Mouse (Mus musculus) hindbrain, embryonic 14.5 days (tissue): ENCODE measurements around the gene Ccdc85b. TPM values are rescaled to one million over a fixed set of nuclear protein-coding genes. Genes with fewer than 3 reads are reported as not detected.

ENCODE experiments used
- ATAC-seq: fragments of 200-750 bp; cut with Nextera tagmentation; 2 replicates; pipeline ENCODE4 v1.8.0; 2017; ENCODE audit warnings: moderate number of reproducible peaks, mild to moderate bottlenecking, moderate TSS enrichment, moderate library complexity; ENCODE audit not compliant: low FRiP score
- DNase-seq: peaks from one replicate; pipeline ENCODE4 v3.0.0-alpha.2; 2015; ENCODE audit warnings: low spot score
- H3K27ac ChIP-seq: fragments of 300-500 bp; sonication (generic); 2 replicates; pipeline ENCODE4 v1.5.1; 2014; ENCODE audit warnings: mild to moderate bottlenecking, moderate library complexity
- H3K27me3 ChIP-seq: fragments of 300-500 bp; sonication (generic); 2 replicates; pipeline ENCODE4 v1.6.1; 2014; ENCODE audit warnings: mild to moderate bottlenecking, low read length, mixed read lengths; ENCODE audit not compliant: control insufficient read depth, insufficient read depth
- H3K36me3 ChIP-seq: fragments of 300-500 bp; sonication (generic); replicated peaks from 2 replicates; pipeline ENCODE4 v1.6.1; 2014; ENCODE audit not compliant: control insufficient read depth, insufficient read depth
- H3K4me1 ChIP-seq: fragments of 300-500 bp; sonication (generic); replicated peaks from 2 replicates; pipeline ENCODE4 v1.6.1; 2014; ENCODE audit warnings: antibody characterized with exemption, low read length, mixed read lengths; ENCODE audit not compliant: control insufficient read depth, insufficient read depth
- H3K4me2 ChIP-seq: fragments of 300-500 bp; sonication (generic); replicated peaks from 2 replicates; pipeline ENCODE4 v1.6.1; 2014; ENCODE audit warnings: mild to moderate bottlenecking, moderate library complexity
- H3K4me3 ChIP-seq: fragments of 300-500 bp; sonication (generic); replicated peaks from 2 replicates; pipeline ENCODE4 v1.5.1; 2014; ENCODE audit warnings: mild to moderate bottlenecking, low read length
- H3K9ac ChIP-seq: fragments of 300-500 bp; sonication (generic); 2 replicates; pipeline ENCODE4 v1.6.1; 2014
- H3K9me3 ChIP-seq: fragments of 300-500 bp; sonication (generic); 2 replicates; pipeline ENCODE4 v1.6.1; 2016; ENCODE audit warnings: low read length; ENCODE audit not compliant: control insufficient read depth
- WGBS: fragments of 180-500 bp; shearing (Covaris S2); extraction: QIAGEN DNeasy Blood & Tissue Kit; methylation state at CpG from one replicate; pipeline ENCODE4 v1.1.7; 2014; 5-methylcytosine and 5-hydroxymethylcytosine counted together
- polyA plus RNA-seq: library from polyadenylated mRNA; unstranded; fragments of >200 nt; fragmentation: Nextera tagmentation; extraction: Ambion mirVana; gene quantifications from 2 replicates; pipeline ENCODE4 v1.2.1, GENCODE M21; 2014

Gene Ccdc85b
- polyA plus RNA-seq, 1 experiment from 2014 or later: 10.4 TPM

- Histone ChIP-seq H3K27ac (peak overlapping the region; percentile 34), H3K4me2 (peak overlapping the region; percentile 99), H3K36me3 (0 out of 2 replicates have a peak, but pooled peaks cover 16% of the 10 kb centered on the region), H3K9ac (peak overlapping the region; percentile 69), H3K4me1 (peaks cover 24% of the 10 kb centered on the region), H3K9me3 (no peaks in the 10 kb centered on the region), H3K27me3 (no peaks in the 10 kb centered on the region), H3K4me3 (peak overlapping the region; percentile 57)
- WGBS: under 1% methylated on average over 61 of the region's 68 CpGs
- peak; percentile 66 for ATAC-seq
- DNase-seq: peak; percentile 40
These were observed 16.8 kb upstream of the Ccdc85b start for GRCm38 (mm10) chr19:5474281-5475068.

DNA sequence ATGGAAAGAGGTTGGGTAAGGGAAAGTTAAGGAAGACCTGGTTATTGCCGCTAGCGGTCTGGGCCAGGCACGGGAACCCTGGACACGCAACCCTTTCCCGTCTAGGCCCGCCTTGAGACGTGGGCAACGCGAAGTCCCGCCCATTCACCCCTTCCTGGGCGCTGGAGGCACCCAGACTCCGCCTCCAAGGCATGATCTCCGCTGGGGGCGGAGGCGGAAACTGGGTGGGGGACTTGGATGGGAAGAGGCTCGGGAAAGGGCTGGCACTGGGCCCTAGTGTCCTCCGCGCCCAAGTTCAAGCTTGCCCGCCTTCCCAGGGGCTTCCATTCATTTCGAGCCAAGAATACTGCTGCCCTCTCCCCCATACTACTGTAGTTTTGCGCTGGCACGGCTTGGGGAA is 16.0 kb upstream of the Ccdc85b start, which contains the start of gene Efemp2:
Gene Efemp2 (plus strand): TSS at position 235 of the 400 bp plus-strand sequence.
- Histone ChIP-seq H3K9me3 (no peaks in the 10 kb centered on the region), H3K4me2 (peak within 1 kb of the TSS; percentile 99), H3K36me3 (0 out of 2 replicates have a peak, but pooled peaks cover 11% of the 10 kb centered on the region), H3K27me3 (no peaks in the 10 kb centered on the region), H3K9ac (peak within 1 kb of the TSS; percentile 69), H3K4me1 (peaks cover 24% of the 10 kb centered on the region), H3K4me3 (peak within 1 kb of the TSS; percentile 57), H3K27ac (peak within 1 kb of the TSS; percentile 34)
- DNase-seq (peak; percentile 69), ATAC-seq (peak; percentile 56)
- under 1% methylated on average over 22 of the region's 22 CpGs for WGBS

- Histone ChIP-seq H3K4me2 (no peak overlapping the region), H3K27ac (no peak overlapping the region), H3K4me1 (peaks cover 24% of the 10 kb centered on the region), H3K36me3 (peaks cover 9% of the 10 kb centered on the region), H3K9me3 (no peaks in the 10 kb centered on the region), H3K27me3 (no peaks in the 10 kb centered on the region), H3K9ac (no peak overlapping the region), H3K4me3 (no peak overlapping the region)
- DNase-seq: no peak
- no peak for ATAC-seq
- WGBS: 86% methylated on average over 3 of the region's 3 CpGs
These were observed 15.2 kb upstream of the Ccdc85b start for GRCm38 (mm10) chr19:5472857-5473256.

DNA sequence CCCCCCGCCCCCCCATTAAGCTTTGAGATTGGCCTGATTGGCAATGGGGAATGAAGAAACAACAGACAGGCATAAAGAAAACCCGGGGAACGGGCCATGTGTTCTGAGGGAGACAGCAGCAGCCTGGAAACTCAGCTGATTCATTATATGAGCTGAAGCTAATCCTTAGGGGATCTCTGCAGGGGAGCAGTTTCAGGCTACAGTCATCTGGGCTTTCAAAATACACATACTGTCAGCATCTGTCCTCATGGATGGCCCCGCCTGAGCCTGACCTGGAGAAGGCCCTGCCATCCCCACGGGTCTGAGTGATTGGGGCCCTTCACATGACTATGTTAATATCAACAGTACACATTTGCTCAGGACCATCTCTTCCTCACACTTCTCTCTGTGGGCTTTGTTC is 14.2 kb upstream of the Ccdc85b start:
- H3K9ac ChIP-seq: no peak overlapping the region
- DNase-seq: no peak
- peaks cover 14% of the 10 kb centered on the region for H3K36me3 ChIP-seq
- no peak overlapping the region for H3K4me3 ChIP-seq
- H3K27me3 ChIP-seq: no peaks in the 10 kb centered on the region
- WGBS: 48% methylated on average over 5 of the region's 5 CpGs
- no peak overlapping the region for H3K4me2 ChIP-seq
- H3K9me3 ChIP-seq: no peaks in the 10 kb centered on the region
- H3K27ac ChIP-seq: no peak overlapping the region
- H3K4me1 ChIP-seq: peaks cover 23% of the 10 kb centered on the region
- no peak for ATAC-seq

DNA sequence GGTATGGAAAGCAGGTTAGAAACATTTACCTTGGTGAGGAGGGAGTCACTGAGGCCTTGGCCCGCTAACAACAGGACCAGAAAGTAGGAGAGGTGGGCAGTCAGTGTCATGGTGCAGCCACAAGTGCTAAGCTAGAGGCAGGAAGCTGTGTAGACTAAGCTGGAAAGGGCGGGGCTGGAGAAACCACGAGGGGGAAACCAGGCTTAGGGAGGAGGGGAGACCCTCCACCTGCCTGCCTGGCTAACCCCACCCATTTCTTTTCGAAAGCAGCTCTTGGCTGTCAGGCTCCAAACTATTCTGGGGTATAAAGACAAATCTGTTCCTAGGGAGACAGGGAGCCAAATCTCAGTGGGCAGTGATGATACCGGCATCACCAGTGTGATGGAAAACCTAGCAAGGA is 10.7 kb upstream of the Ccdc85b start, which contains the start of gene Ctsw:
Gene Ctsw (minus strand): TSS at position 134 of the 400 bp plus-strand sequence.
- no peaks in the 10 kb centered on the region for H3K27me3 ChIP-seq
- DNase-seq: no peak
- no peak within 1 kb of the TSS for H3K4me2 ChIP-seq
- H3K9ac ChIP-seq: no peak within 1 kb of the TSS
- H3K4me3 ChIP-seq: no peak within 1 kb of the TSS
- H3K36me3 ChIP-seq: peaks cover 43% of the 10 kb centered on the region
- 60% methylated on average over 5 of the region's 5 CpGs for WGBS
- no peaks in the 10 kb centered on the region for H3K9me3 ChIP-seq
- H3K4me1 ChIP-seq: peaks cover 8% of the 10 kb centered on the region; the same call in 1 of the 2 replicates
- no peak within 1 kb of the TSS for H3K27ac ChIP-seq
- no peak for ATAC-seq

DNA sequence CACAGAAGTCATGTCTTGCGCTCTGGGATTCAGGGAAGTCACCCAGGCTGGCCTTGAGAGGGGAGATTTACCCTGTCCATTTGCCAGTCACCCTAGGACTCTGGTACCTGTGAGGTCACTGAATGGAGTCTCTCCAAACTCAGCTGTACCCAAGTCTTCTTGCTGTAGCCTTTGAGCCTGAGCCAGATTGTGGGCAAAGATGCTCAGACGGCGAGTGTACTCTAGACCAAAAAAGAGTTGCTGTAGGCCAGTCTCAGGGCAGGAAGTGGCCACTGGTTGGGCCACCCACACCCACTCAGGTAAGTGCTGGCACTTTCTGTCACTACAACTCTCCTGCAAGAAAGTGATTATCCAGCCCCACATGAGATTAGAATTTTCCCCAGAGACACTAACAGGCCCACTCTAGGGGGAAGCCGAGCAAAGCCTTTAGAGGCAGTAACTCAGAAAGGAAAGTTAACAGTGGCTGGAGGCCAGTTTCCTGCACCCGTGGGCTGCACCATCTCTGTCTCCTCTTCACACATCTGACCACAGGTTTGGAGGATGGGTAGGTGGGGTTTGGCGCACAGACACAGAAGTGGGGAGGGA is 9.3 kb upstream of the Ccdc85b start:
- H3K27me3 ChIP-seq: no peaks in the 10 kb centered on the region
- DNase-seq: no peak
- peaks cover 8% of the 10 kb centered on the region; the same call in 1 of the 2 replicates for H3K4me1 ChIP-seq
- peaks cover 56% of the 10 kb centered on the region for H3K36me3 ChIP-seq
- H3K9me3 ChIP-seq: no peaks in the 10 kb centered on the region
- no peak for ATAC-seq
- no peak overlapping the region for H3K9ac ChIP-seq
- H3K4me3 ChIP-seq: no peak overlapping the region
- H3K27ac ChIP-seq: no peak overlapping the region
- WGBS: 96% methylated on average over 6 of the region's 6 CpGs
- H3K4me2 ChIP-seq: no peak overlapping the region

DNA sequence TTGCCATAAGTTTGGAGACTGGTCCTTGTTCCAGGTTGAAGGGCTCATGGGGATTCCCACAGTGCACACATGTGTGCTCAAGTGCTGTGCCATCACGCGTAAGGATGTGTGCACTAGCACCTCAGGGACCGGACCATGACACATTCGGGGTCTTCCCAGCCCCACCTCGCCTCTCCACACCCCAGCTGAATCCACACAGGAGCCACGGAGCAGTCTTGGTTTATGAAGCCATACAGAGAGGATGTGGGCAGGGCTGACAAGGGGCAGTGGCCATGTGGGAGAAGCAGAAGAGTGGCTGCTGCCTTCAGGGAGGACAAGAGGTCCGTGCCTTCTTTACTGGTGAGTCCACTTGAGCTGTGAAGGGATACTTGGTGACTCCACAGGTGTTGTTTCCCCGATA is 7.3 kb upstream of the Ccdc85b start:
- H3K27ac ChIP-seq: no peak overlapping the region
- H3K27me3 ChIP-seq: no peaks in the 10 kb centered on the region
- peaks cover 60% of the 10 kb centered on the region for H3K36me3 ChIP-seq
- peaks cover 19% of the 10 kb centered on the region for H3K4me1 ChIP-seq
- 94% methylated on average over 8 of the region's 8 CpGs for WGBS
- H3K4me2 ChIP-seq: no peak overlapping the region
- no peak for DNase-seq
- no peak overlapping the region for H3K4me3 ChIP-seq
- H3K9me3 ChIP-seq: no peaks in the 10 kb centered on the region
- no peak overlapping the region for H3K9ac ChIP-seq
- ATAC-seq: no peak

DNA sequence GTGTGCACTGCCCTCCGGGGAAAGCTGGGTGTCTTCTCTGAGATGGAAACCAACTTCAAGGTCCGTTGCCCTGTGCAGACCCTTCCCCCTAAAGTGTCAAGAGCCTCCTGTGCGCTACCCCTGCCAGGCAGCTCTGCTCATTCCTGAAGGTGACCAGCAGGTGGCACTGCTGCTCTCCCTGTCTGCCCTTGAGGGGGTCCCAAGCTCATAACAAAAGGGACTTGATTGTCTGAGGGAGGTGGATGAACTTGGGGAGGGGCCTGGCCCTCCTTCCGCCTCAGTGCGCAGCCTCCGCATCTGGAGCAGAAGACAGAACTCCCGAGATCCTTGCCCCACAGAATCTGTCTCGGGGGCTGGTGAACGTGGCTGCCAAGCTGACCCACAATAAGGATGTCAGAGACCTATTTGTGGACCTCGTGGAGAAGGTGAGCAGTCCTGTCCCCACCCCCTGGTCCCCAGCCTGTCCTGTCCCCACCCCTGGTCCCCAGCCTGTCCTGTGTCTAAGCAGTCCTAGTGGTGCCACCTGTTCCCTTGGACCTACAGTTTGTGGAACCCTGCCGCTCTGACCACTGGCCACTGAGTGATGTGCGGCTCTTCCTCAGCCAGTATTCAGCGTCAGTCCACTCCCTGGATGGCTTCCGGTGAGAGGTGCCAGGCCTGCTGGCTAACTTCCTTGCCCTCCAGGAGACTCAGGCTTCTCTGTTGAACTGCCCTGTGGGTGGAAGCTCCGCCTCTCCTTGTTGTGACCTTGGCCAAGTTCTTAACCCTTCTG is 6.3 kb upstream of the Ccdc85b start:
- Histone ChIP-seq H3K4me3 (peak overlapping the region; percentile 22), H3K4me2 (peak overlapping the region; percentile 48), H3K36me3 (peaks cover 60% of the 10 kb centered on the region), H3K9me3 (no peaks in the 10 kb centered on the region), H3K27me3 (no peaks in the 10 kb centered on the region), H3K9ac (peak overlapping the region; percentile 56), H3K4me1 (peaks cover 24% of the 10 kb centered on the region), H3K27ac (peak overlapping the region; percentile 59)
- WGBS: 40% methylated on average over 15 of the region's 15 CpGs
- DNase-seq: peak; percentile 78
- ATAC-seq: peak; percentile 32; the same call in 1 of the 2 replicates

DNA sequence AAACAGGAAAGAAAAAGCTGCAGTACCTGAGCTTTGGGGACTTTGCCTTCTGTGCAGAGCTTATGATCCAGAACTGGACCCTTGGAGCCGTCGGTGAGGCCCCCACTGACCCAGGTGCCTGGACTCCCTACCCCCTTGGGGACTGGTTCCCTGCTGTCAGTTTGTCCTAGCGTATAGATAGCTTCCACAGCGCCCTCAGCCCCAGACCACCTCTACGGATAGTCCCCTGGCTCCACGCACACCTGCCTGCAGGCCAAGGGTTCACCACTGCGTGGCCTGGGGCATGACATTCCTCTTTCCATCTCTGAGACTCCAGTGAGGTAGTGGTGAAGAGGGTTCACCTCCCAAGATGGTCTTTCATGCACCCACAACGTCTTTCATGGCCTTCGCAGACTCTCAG is 5.5 kb upstream of the Ccdc85b start:
- peaks cover 24% of the 10 kb centered on the region for H3K4me1 ChIP-seq
- no peaks in the 10 kb centered on the region for H3K27me3 ChIP-seq
- H3K4me3 ChIP-seq: no peak overlapping the region
- H3K27ac ChIP-seq: no peak overlapping the region
- H3K36me3 ChIP-seq: peaks cover 60% of the 10 kb centered on the region
- no peaks in the 10 kb centered on the region for H3K9me3 ChIP-seq
- H3K9ac ChIP-seq: no peak overlapping the region
- ATAC-seq: no peak
- DNase-seq: no peak
- WGBS: 90% methylated on average over 9 of the region's 9 CpGs
- H3K4me2 ChIP-seq: no peak overlapping the region
